Mouse (Mus musculus) urinary bladder, adult 2 months (tissue): ENCODE results near the gene Ubxn7. TPM values are rescaled to one million over a fixed set of nuclear protein-coding genes. Genes with fewer than 3 reads are reported as not detected.

Source experiments
- DNase-seq: peaks from one replicate; pipeline ENCODE4 v3.0.0; 2022; ENCODE audit warnings: low spot score
- polyA plus RNA-seq: library from polyadenylated mRNA; depleted of rRNA; stranded (reverse); fragments of >200 nt; gene quantifications from 2 replicates; pipeline ENCODE4 v1.2.3, GENCODE M21; 2012; rRNA removed

Gene Ubxn7
- polyA plus RNA-seq, 1 experiment = 13.0 TPM

DNA sequence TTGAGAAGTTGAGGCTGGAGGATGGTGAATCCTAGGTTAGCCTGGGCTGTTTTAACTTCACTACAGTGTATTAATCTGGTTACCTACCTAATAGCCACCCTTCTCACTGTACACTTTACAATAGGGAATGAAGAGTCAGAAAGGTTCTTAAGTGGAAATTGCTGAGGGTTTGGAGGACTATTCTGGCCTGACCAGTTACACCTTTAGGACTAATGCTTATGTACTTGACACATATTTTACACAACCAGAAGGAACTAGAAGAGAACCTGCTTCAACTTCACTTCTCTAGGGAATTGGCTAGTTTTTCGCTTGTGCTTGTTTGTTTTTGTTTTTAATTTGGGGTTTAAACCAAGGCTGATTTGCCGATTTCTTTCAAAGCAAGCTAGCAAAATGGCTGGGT, 101.1 kb downstream of the Ubxn7 start:
- no peak for DNase-seq

DNA sequence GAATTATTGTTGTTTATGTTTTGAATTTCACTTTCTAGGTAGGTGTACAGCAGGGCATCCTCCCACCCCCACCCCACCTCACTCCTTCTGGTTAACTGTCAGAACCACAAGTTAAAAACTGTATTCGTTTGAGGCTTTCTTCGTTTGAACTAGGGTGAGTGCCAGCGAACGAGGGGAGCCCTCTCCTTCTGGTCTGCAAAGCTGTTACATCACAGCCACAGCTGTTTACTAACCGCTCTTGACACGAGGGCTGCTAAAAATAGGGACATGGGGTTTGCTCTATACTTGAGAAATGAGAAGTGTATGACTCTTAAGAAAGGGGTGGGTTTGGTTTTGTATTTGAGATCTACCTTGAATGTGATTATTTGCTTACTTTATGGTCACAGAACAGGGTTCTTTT, 102.0 kb downstream of the Ubxn7 start:
- no peak for DNase-seq

DNA sequence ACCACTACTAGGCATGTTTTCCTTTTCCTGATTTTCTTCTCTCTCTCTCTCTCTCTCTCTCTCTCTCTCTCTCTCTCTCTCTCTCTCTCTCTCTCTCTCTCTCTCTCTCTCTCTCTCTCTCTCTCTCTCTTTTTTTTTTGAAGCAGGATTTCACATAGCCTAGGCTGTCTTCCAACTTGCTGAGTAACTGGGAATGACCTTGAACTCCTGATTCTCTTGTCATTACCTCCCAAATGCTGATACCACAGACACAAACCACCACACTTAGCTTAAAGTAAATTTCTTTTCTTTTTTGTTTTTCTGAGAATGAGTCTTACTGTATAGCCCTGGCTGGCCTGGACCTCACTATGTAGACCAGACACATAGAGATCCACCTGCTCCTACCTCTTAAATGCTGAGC, 102.6 kb downstream of the Ubxn7 start:
- DNase-seq = no peak

DNA sequence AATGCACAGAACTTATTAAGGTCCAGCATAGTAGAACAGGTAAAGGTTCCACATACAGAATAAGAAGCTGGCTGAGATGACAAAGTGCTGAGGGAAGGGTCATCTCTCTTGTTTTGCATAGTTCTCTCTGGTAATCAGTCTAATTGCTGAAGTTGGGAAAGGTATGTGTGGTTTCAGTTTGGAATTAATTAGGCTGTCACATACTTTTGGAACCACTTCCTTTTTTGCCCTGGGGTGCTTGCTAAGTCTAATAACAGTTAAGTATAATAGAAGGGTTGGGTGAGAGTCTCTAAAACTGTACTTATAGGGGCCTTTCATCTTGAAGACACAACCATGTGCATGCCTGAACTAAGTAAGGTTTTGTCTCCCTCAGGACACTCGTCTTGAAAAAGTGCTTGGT, 104.6 kb downstream of the Ubxn7 start:
- DNase-seq = no peak

DNA sequence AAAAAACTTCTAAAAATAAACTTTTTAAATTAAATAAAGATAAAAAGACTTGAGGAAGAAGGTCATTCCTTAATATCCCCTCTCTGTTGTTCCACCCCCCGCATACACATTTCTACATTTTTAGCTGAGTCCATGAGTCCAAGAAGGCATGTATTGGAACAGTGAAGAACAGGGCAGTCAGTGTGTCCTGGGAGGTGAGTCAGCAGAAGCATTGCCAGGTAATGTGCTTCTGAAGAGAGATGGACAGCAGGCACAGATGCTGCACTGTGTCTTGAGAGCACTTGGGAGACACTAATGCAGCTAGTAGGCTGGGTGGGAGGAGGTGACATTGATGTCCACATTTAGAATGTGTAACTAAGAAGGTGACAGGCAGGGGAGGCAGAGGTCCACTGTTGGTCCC, 105.2 kb downstream of the Ubxn7 start:
- DNase-seq = no peak

DNA sequence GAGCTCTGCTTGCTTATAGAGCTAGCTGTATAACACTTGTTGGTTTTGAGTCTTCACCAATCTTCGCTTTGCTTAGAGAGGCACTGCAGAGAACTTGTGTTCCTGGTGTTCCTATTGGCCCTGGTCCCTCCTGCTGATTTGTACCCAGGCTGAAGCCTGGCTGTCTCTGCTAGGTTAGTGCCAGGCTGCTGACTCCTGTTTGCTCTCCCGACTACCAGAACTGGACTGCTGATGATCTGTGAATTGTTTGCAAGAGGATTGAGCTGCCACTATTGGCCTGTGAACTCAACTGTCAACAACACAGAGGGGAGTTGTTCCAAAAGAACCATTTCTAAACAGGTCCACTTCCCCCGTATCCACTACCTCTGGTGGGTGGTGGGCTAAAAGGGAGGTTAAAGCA, 109.4 kb downstream of the Ubxn7 start:
- no peak for DNase-seq

Other genes with a start within 250 kb of the Ubxn7 start
- 58.3 and 74.9 TPM in 2 replicates for gene Pigx, start 232.5 kb upstream of the Ubxn7 start, polyA plus RNA-seq
- 19.4 and 20.3 TPM in 2 replicates for gene Cep19, start 232.5 kb upstream of the Ubxn7 start, polyA plus RNA-seq
- gene Nrros, start 166.7 kb upstream of the Ubxn7 start, polyA plus RNA-seq = 19.4 TPM in 2 replicates
- 0.14 and 0.24 TPM in 2 replicates for gene Bex6, start 152.4 kb upstream of the Ubxn7 start, polyA plus RNA-seq
- 6.3 and 7.3 TPM in 2 replicates for gene Fbxo45, start 85.1 kb upstream of the Ubxn7 start, polyA plus RNA-seq
- 11.9 and 15.2 TPM in 2 replicates for gene Wdr53, start 85.0 kb upstream of the Ubxn7 start, polyA plus RNA-seq
- gene Smco1, start 60.8 kb upstream of the Ubxn7 start, polyA plus RNA-seq = not detected in 2 replicates
- gene Rnf168, start 54.8 kb upstream of the Ubxn7 start, polyA plus RNA-seq = 10.7 and 12.9 TPM in 2 replicates
- 0.06 and 0.12 TPM in 2 replicates for gene Tm4sf19, start 68.2 kb downstream of the Ubxn7 start, polyA plus RNA-seq
- gene Tctex1d2, start 87.4 kb downstream of the Ubxn7 start, polyA plus RNA-seq = 23.9 and 30.5 TPM in 2 replicates
- gene Pcyt1a, start 98.7 kb downstream of the Ubxn7 start, polyA plus RNA-seq = 29.3 and 34.0 TPM in 2 replicates
- gene Slc51a, start 155.6 kb downstream of the Ubxn7 start, polyA plus RNA-seq = 0.04 TPM in 1 of 2 replicates, not detected in the other
- gene Zdhhc19, start 164.0 kb downstream of the Ubxn7 start, polyA plus RNA-seq = not detected in 2 replicates